Mouse (Mus musculus) ES-Bruce4 (cell line): ENCODE data around the gene Krba1.

Experiments
- CTCF ChIP-seq: IDR thresholded peaks from one replicate; pipeline ENCODE4 v1.8.1; 2011; ENCODE audit warnings: low read depth, low read length
- POLR2A ChIP-seq: IDR thresholded peaks from one replicate; pipeline ENCODE4 v1.8.1; 2011; ENCODE audit warnings: low read length; ENCODE audit not compliant: insufficient read depth

DNA sequence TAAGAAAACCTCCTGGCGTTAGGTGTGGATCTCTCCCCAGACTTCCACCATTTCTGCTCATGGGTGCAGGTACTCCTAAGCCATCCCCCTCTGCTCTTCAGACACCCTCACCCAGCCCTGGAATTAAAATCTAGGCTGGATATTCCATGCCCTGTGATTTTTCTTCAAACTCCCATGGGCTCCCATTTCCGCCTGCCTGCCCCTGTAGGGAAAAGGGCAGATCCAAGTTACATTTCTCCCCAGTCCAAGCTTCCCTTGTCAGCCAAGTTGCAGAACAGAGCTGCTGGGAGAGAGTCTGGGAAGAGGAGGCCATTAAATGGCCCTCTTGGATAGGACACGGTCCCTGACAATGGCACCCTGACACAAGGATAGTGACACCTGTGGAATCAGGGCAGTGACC lies 50.9 kb downstream of the Krba1 start:
- TF ChIP-seq CTCF (no peak), POLR2A (no peak)
